Mouse (Mus musculus) adrenal gland, postnatal 36 days (tissue): ENCODE measurements around the gene Sphk2. TPM values are rescaled to one million over a fixed set of nuclear protein-coding genes. Genes with fewer than 3 reads are reported as not detected.

Experiments
- DNase-seq, 2 experiments: peaks; one replicate each; pipeline ENCODE4 v3.0.0; 2021; ENCODE audit warnings: mixed read lengths in 1 of 2
- total RNA-seq, 2 experiments: library from RNA; stranded (reverse); gene quantifications; 2 replicates each; pipeline ENCODE4 v1.2.3; 2021

Sphk2 gene
- total RNA-seq, 2 experiments from 2014 or later = 35.5 to 35.6 TPM

DNA sequence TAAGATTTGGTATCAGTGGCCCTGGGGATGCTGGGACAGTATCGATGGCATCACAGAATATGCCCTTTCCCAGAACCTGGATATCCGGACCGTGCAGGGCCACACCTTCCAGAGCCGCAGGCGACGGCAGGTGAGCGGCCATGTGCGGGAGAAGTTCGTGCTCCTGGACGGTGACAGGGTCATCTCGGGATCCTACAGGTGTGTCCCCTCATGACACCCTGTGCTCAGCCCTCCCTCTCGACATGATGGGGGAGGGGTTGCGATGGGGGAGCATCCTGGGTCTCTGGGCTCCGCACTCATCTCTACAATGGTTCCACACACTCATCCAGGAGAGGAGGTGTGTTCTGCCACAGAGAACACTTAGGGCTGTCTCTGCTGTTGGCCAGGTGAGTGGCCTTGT lies 6.0 kb upstream of the Sphk2 start:
- no peak for DNase-seq

DNA sequence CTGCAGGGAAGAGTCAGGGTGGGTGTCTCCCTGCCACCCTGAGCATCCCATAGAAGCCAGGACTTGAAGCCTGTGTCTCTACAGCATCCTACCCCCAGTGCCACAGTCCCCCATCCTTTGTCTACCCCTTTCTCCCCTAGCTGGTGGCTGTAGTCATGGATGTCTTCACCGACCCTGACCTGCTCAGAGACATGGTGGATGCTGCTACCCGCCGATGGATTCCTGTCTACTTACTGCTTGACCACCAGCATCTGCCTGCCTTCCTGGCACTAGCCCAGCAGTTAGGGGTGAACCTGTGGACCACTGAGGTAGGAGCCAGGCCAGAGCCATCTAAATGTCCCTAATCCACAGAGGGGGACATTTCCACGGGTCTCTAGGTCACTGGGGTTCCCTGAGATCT lies 5.5 kb upstream of the Sphk2 start:
- no peak for DNase-seq

DNA sequence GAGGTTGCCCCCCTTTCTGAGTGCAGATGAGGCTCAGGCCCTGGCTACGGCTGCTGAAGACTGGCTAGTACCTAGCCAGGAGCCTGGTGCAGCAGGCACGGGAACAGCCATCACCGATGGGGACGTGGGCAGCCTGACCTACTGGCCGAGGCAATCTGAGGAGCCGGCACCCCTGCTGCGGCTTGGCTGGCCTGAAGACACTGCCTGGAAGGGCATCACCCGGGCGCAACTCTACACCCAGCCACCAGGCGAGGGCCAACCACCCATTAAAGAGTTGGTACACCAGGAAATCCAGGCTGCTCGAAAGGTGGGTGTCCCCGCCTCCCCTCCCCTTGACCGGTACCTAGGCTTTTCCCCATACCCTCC lies 4.5 kb upstream of the Sphk2 start:
- DNase-seq = no peak

DNA sequence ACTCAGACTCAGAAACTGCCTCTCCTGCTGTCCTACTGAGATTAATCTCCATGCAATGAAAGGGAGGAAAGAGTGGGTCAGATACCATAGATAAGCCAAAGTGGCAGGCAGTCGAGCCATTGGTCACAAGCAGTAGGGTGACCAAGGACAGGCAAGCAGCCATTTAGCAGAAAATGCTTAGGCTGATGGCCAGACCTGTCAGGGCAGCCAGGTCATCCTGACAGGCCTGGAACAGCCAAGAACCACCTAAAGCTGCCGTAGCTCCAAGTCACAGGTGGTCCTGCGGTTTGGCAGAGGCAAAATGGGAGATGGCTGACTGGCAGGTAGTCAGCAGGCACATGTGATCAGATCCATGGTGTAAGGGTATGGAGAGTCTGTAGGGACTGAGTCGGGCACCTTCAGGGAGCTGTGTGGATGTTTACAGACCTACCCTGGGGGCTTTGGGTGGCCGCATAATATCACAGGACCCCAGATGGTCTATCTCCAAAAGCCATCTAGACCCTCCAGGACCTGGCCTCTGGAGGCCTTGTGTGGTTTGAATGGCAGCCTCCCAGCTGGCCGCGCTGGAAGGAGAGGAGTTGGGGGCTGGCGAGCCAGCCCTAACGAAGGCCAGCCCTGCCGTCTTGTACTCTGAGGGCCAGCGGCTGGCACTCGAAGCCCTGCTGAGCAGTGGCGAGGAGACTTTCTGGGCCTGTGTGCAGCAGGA lies 4.0 kb upstream of the Sphk2 start:
- no peak for DNase-seq

DNA sequence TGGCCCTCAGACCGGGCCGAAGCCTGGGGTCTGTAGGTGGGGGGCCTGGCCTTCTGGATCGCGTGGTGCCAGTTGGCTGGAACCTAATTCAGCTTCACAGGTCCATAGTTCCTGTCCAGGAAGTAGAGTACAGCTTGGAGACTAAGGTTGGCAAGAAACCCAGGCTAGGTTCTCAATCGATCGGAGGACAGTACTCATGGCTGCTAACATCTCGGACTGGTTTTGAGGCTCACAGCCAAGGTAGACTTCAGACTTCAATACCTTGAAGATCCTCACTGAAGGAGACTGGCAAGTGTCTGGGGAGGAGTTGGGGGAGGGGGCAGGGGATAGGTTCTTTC lies 3.4 kb upstream of the Sphk2 start:
- no peak for DNase-seq

DNA sequence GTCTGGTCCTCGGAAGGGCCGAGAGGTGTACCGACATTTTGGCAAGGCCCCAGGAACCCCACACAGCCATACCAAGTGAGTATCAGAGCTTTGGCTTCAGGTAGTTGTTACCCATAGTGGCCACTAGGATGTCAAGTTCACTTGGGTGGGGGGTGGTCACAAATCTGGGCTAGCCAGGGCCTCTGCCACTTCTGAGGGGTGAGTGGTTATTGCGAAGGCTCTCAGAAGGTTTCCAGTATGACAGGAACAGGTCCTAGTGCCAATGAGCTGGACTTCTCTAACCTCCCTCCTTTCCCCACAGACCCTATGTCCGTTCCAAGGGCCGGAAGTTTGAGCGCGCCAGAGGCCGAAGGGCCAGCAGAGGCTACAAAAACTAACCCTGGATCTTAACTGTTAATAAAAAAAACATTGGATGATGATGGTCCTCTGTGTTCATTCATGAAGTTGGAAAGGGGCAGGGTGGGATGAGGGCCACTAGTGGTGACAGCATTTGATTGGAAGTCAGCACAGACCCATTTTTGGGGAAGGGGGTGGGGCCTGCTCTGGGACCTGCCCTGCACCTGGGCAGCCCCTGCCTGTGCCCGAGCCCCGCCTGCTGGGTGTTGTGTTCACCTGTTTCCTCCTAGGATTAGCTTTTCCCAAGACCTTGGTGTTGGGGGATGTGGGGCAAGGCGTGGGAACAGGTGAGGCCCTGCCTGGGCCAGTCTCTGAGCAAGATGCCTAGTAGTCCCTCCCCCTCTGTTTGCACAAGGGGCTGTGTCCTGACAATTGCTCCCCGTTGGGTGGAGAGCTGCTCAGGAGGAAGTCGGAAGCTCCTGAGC lies 2.8 kb upstream of the Sphk2 start, which contains the start of gene Fam83e:
Gene Fam83e, plus strand, starts transcription at position 800 of the 821 bp plus-strand sequence.
- no peak for DNase-seq

DNA sequence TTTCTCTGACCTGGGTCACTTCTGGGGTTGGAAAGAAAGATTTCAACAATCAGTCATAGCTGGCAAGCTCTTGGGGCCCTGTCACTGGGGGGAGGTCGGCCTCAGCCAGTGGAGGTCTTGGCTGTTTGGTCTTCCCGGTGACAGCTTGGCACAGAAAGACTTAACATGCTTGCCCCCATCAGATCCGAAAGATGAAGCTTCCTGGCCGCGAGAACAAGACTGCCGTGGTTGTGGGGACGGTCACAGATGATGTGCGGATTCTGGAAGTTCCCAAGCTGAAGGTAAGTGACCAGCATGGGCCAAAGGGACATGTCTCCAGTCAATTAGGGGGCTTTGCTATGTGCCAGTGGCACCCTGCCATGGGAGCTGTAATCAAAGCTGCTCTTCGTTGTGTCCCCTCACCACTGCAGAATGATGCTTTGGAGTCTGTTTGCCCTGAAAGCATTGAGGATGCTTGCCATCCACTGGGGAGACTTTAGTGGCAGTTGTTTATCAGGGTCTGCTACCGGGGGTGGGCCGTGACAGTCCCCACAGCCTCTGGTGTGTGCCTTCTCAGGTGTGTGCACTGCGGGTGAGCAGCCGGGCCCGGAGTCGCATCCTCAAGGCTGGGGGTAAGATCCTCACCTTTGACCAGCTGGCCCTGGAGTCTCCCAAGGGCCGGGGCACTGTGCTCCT lies 2.1 kb upstream of the Sphk2 start:
- DNase-seq = no peak

DNA sequence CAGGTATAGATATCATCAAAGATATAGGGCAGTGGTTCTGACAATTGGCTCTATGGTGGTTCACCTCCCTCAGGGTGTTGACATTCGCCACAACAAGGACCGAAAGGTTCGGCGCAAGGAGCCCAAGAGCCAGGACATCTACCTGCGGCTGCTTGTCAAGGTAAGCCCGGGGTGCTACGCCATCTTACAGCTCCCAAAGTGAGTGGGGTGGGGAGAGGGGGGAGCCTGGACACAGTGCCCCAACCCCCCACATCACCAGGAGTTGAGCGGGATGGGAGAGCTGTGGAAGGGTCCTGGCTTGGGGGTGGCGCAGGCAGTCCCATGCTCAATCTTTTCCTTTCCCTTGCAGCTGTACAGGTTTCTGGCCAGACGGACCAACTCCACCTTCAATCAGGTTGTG lies 1.4 kb upstream of the Sphk2 start:
- DNase-seq = no peak

DNA sequence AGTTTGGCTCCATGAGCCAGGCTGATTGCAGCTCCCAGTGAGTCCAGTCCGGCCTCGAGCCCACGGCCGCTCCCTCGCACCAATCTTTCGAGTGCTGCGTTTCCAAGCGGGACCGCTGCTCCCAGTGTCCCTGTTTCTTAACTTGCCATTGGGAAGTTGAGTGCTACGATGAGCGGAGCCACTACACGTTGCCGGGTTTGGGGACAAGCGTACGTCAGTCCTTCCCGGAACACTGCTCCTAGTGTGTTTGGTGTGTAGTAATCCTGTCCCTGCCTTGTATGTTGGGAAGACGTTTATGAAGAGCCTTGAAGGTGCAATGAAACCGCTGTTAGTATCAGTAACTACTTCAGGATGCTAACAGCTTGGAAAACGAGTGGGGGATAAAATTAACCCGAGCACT lies 529 bp upstream of the Sphk2 start:
- no peak for DNase-seq

DNA sequence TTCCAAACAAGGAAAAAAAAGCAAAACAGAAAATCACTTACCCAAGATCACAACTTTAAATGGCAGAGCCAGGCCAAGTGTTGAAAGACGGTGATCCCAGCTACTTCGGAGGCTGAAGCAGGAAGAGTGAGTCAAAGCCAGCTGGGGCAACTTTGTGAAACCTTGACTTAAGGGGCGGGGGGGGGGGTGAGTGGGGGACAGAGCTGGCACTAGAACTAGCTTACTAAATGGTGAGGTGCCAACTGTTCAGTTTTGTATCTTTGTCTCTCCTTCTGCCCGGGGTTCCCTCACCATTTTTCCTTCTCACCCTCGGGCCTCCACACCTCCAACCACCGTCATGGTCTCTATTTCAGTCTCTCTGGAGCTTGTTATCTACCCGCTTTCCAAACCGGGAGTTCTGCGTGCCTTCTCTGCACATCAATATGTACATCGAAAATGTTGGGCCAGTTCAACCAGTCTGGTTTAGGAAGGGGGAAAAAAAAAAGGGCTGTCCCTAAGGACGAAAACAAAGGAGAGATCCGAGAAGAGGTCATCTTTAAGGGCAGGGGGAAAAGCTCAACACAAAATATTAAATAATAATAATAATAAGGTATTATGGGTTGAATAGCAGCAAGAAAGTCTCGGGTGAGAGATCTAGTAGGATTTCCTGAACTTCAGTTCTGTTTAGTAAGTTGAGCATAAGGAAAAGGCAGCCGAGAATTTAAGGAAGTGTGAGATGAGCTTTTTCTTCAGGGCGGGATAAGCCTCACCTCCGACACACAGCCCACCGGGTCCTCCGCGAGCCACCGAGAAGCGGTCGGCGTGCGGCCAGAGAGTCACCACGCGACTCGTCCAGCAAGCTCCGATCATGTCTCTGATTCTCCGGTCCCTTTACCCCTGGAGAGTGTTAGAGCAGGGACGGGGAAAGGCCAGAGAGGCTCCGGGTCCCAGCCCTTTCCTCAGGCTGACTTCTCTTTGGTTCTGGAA lies 567 bp downstream of the Sphk2 start:
- DNase-seq = no peak

DNA sequence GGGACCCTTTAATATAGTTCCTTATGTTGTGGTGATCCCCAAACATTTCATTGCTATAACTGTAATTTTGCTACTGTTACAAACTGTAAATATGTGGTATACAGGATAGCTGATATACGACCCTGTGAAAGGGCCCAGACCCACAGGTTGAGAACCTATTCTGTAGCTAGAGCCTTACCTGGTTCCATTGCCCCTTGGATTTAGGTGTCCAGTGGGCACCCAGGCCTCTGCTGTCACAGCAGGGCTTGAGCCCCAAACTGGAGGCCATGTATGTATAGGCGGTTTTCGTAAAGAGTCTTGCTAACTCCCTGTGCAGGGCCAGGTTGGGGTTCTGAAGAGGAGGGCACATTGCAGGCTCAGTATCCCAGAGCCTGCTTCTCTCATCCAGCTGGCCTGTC lies 1.3 kb downstream of the Sphk2 start:
- DNase-seq = no peak

DNA sequence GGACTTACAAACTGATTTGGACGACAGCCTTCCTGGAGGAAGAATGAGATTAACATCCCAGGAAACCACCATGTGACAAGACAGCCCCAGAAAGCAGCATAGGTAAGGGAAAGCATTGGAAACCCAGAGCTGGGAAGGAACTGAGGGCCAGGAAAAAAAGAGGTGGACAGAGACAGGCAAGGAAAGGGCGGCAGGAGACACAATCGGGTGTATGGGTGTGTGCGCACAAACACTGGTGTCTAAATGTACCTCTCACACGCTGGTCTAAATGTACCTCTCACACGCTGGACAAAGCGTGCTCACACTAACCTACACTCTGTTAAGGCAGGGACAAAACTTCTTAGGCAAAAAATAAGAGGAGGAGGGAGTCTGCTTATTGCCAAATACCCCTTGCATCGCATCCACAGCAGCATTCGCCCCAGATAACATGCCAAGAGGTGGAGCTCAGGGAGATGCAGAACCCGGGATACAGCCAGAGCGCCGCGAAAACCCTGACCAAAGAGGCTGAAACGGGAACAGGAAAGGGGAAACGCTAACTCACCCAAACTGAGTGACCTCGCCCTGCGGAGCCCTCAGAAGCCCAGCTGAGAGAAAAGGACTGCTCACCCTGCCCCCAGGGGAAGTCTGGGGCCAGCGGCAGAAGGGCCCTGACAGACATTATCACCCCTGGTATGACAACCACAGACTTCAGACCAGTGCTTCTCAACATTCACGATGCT lies 1.9 kb downstream of the Sphk2 start:
- DNase-seq = peak in 1 of 2 experiments; percentile 45

DNA sequence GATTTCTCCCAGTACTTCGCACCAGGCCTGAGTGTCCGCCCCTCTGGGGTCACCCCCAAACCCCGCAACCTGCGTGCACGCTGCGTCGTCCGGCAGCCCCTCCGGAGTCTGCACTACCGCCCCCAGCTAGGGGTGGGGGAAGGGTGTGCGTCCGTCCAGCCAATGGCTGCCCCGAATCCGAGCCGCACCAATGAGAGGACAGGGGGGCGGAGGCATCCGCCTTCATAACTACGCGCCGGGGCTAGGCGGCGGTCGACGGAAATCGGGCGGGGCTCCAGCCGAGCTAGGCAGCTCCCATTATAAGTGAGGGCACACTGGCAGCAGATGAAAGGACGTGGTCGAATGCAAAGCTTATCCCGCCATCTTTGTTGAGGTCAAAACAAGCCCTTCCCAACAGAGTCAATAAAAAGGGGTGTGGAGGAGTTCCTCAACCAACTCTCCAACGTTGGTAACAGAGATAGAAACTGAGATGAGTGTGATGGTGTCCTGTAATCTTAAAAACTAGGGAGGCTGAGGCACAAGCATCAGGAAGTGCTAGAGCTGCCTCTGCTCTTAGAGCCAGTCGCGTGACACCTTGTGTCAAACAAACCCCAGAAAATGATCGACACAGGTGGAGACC lies 2.6 kb downstream of the Sphk2 start, which contains the start of gene Rpl18:
Gene Rpl18, plus strand, starts transcription at position 368 of the 619 bp plus-strand sequence.
- DNase-seq = peak; percentile 99

DNA sequence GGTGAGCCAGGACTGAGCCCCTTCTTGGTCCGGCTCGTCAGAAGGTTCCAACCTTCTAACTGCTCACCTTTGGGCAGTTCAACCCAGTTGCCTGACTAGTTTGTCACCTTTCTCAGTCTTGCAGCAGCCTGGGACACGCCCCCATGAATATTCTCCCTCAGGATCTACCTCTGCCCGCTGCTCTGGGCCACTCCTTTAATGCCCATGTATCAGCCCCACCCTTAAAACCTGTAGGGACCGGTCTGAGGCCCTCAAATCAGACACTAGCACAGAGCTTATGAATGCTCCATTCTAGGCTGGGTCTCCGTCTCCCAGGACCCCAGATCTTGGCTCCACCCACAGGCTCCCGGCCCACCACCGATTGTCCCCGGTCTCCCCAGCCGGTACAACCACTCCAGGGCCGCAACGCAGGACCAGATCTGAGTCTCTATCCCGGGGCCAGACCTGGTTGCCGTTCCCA lies 3.1 kb downstream of the Sphk2 start:
- no peak for DNase-seq

DNA sequence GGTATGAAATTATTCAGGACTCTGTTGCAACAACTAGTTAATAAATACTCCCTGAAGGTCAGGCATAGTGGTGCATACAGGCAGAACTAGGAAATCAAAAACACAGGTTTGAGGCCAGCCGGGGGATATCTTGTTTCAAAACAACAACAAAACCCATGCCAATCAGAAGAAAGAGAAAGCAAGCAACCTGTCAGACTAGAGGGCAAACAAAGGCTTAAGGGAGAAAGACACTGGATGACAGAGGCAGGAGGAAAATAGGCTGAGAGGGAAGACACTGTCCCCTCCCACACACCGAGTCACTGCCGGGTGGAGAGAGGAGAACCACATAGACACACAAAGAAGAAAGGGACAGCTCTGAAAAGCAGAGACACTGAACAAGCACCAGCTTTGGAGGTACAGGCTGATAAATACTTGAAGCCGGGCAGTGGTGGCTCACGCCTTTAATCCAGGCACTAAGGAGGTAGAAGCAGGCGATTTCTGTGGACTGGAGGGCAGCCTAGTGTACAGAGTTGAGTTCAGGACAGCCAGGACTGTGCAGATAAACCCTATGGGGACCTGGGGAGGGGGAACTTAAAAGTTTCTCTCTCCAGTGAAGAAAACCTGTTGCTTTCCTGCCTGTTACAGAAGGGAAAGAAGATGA lies 3.8 kb downstream of the Sphk2 start:
- no peak for DNase-seq

DNA sequence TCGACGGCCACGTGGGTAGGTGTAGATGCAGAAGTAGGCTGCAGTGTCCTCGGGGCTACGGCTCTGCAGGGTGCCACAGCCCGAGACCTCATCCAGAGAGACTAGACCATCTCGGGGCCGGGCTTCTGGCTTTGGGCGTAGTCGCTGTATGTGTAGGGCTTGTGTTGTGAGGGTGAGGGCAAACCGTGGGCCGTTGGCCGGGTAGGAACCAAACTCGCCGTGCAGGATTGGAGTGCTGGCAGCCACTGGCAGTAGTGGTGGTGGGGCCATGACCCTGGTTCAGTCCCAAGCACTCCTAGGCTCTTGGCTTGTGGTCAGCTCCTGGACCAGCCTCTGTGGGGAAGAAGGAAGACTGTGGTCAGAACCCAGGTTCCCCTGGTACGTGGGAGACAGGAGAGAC lies 4.4 kb downstream of the Sphk2 start:
- DNase-seq = no peak

DNA sequence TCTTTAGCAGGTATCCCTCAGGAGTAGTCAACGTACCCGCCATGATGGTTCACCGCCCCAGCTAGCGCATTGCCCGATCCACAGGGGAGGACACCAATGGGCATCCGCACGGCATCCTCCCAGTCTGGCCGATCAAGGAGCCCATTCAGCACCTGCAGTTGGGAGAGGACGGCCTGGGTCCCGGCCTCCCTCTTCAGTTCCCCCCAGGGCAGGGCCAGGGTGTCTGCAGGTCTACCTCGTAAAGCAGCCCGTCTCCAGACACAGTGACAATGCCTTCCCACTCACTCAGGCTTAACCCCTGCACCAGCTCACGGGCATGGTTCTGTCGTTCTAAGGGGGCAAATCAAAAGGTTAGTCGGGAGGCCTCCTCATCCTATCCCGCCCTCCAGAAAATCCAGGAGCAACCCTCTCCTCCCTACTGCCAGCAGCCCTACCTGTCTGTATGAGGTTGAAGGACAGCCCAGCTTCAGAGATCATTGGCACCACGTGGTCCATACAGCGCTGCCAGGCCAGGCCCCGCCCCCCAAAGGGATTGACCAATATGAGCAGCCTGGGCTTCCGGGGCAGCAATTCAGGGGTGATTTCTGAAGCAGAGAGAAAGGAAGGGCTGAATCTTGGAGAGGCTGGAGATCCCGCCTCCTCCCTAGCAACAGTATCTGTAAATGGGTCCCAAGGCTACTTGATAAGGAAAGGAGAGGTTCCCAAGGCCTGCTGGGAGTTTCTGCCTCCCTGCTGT lies 5.6 kb downstream of the Sphk2 start:
- DNase-seq = peak; percentile 87 to 89

DNA sequence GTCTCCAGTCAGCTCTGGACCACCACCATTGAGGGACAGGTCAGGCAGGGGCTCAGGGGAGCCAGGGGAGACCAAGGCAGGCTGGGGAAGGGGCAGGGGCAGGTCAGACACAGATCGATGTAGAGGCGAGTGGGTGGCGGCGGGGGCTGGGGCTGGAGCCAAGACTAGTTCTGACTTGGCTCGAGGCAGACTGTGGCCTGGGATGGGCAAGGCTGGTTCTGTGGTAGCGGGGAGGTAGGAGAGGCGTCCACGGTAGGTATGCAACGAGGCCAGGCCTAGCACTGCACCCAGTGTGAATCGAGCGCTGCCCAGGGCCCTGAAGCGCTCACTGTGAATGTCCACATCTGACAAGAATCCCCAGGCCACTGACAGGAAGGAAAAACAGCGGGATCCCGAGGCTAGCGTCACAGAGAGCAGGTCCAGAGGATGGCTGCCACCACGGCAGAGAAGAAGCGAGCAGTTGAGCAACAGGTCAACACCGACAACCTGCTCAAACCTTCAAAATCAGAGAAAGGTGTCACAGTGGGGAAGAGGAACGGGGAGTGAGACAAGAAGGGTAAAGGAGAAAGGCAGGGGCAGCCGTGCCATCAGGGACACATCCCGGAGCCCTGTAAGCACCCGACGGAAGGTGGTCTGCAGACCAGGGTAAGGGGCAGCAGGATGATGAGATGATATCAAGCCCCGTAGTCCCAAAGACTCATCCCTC lies 6.3 kb downstream of the Sphk2 start:
- DNase-seq = no peak
